Mouse (Mus musculus): ENCODE measurements around the gene Spry2. TPM values are rescaled to one million over a fixed set of nuclear protein-coding genes. Genes with fewer than 3 reads are reported as not detected.
A peak's percentile ranks its signal among the peaks of the same experiment; 100 is the strongest.

The Spry2 gene
- polyA plus RNA-seq, 1 experiment, result 32.0 TPM

- Histone ChIP-seq H3K4me3 (peak overlapping the region; percentile 97), H3K27me3 (ENCODE audit: control insufficient read depth, insufficient read depth, insufficient read length) (no peaks in the 10 kb centered on the region), H3ac (ENCODE audit: control insufficient read depth, insufficient read length) (peak overlapping the region; percentile 92), H3K36me3 (ENCODE audit: control insufficient read depth, insufficient read depth) (no peaks in the 10 kb centered on the region), H3K79me2 (ENCODE audit: control insufficient read depth, insufficient read depth) (peaks cover 41% of the 10 kb centered on the region), H3K4me2 (ENCODE audit: low read depth) (peak overlapping the region; percentile 93)
- TF ChIP-seq POLR2A (IDR thresholded peaks at IDR 0.05; ENCODE audit: insufficient read length, low read depth) (no peak), MYOG (IDR thresholded peaks at IDR 0.05; ENCODE audit: control insufficient read depth in 1 of 3, insufficient read depth in 1 of 3, insufficient read length in 2 of 3, low read depth in 2 of 3) (no peak), POLR2AphosphoS2 (IDR thresholded peaks at IDR 0.05; ENCODE audit: insufficient read length, low read depth) (no peak), MAX (IDR thresholded peaks at IDR 0.05; ENCODE audit: low read depth) (no peak), SRF (IDR thresholded peaks at IDR 0.05; ENCODE audit: control insufficient read depth, insufficient read length, low read depth) (no peak), MYOD1 (IDR thresholded peaks at IDR 0.05; ENCODE audit: control insufficient read depth in 1 of 3, insufficient read length in 2 of 3, low read depth in 2 of 3) (no peak), TCF3 (IDR thresholded peaks at IDR 0.05; ENCODE audit: insufficient read length, low read depth) (no peak), E2F4 (IDR thresholded peaks at IDR 0.05; ENCODE audit: insufficient read depth) (no peak), USF1 (IDR thresholded peaks at IDR 0.05; ENCODE audit: low read depth) (no peak), CEBPB (IDR thresholded peaks at IDR 0.05; ENCODE audit: insufficient read depth, poor library complexity, severe bottlenecking) (no peak), REST (IDR thresholded peaks at IDR 0.05; ENCODE audit: insufficient read depth, insufficient read length) (no peak), TCF12 (IDR thresholded peaks at IDR 0.05; ENCODE audit: insufficient read depth, poor library complexity, severe bottlenecking) (no peak)
These were observed 1.0 kb upstream of the Spry2 start for GRCm38 (mm10) chr14:105897569-105898101.

DNA sequence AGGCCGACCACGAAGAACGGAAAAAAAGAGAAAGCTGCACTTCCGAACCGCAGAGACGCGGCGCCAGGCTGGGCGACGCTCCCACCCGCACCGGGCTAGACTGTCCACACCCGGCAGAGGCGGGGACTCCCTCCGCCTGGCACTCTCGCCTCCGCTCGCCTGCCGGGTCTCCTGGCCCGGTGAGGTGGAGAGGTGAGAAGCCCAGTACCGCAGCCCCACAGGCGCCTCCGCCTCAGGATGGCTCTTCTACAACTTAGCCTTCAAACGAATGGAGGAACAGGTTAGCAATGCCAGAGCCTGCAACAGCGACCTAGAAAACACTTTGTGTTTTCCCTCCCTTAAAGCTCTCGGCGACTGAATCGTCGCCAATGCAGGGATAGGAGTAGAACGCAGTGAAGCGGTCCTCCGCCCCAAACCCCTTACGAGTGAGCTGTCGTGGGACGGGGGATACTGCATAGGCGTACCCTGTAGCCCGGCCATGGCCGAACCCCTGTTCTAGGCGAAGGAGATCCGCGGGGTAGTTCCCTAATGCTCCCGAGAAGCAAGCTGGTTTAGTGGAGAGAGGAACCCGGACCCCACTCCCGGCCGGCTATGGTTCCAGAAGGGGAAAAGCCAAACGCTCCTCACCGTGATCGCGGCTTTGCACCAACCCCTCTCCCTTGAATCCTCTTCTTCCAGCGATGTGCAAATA lies 513 bp downstream of the Spry2 start:
- TF ChIP-seq POLR2A (IDR thresholded peaks at IDR 0.05; ENCODE audit: insufficient read length, low read depth) (peak; percentile 41), POLR2AphosphoS2 (IDR thresholded peaks at IDR 0.05; ENCODE audit: insufficient read length, low read depth) (peak; percentile 61), MYOG (IDR thresholded peaks at IDR 0.05; ENCODE audit: control insufficient read depth in 1 of 3, insufficient read depth in 1 of 3, insufficient read length in 2 of 3, low read depth in 2 of 3) (peak in 1 of 3 experiments; percentile 24), TCF12 (IDR thresholded peaks at IDR 0.05; ENCODE audit: insufficient read depth, poor library complexity, severe bottlenecking) (no peak)
- H3K36me3 ChIP-seq (ENCODE audit: control insufficient read depth, insufficient read depth), result peaks cover 7% of the 10 kb centered on the region
- H3K27me3 ChIP-seq (ENCODE audit: control insufficient read depth, insufficient read depth, insufficient read length), result no peaks in the 10 kb centered on the region
- H3K79me2 ChIP-seq (ENCODE audit: control insufficient read depth, insufficient read depth), result peaks cover 56% of the 10 kb centered on the region
- H3K4me2 ChIP-seq (ENCODE audit: low read depth), result no peak overlapping the region
- peak overlapping the region; percentile 97 for H3K4me3 ChIP-seq
- H3ac ChIP-seq (ENCODE audit: control insufficient read depth, insufficient read length), result peak overlapping the region; percentile 92

DNA sequence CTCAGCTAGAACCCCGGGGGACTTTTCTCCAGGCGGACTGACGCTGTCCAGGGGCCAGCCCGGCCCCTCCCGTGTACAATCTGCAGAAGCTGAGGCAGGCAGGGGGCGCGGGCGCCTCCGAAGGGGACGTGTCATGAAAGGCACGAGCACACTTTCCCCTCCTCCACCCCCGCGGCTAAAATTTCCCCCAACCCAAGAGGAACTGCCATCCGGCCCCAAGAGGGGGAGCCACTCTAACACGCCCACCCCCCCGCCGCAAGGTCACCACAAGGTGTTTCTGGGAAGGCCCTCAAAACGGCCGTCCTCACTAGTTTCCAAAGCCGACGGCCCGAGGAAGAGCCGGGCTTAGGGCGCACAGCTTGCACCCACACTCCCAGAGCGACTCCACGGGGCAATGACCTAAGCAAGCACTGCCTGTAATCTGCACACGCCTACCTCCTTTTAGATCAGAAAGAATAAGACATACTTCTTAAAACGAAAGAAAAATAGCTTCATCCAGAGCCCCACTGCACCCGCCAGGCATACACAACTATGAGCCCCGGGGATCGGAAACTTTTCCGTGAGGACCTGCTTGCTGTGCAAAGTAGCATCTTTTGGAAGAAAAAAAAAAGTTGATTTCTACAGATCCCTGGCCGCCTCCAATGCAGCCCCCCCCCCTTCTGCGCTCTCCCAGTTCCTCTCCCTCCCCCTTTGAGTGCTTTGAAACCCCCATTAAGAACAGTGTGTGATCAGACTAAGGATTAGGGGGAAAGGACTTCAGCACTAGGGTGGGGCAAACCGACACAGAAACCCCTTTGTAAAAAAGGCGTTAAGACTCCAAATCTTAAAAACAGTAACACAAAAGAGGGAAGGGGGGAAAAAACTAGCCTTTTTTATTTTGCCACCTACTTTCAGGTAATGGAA lies 1.4 kb downstream of the Spry2 start:
- Histone ChIP-seq H3K27me3 (ENCODE audit: control insufficient read depth, insufficient read depth, insufficient read length) (no peaks in the 10 kb centered on the region), H3K36me3 (ENCODE audit: control insufficient read depth, insufficient read depth) (peaks cover 8% of the 10 kb centered on the region), H3K79me2 (ENCODE audit: control insufficient read depth, insufficient read depth) (peaks cover 63% of the 10 kb centered on the region), H3K4me2 (ENCODE audit: low read depth) (peak overlapping the region; percentile 90), H3K4me3 (peak overlapping the region; percentile 97), H3ac (ENCODE audit: control insufficient read depth, insufficient read length) (peak overlapping the region; percentile 92)
- peak; percentile 65 for TF ChIP-seq POLR2A (IDR thresholded peaks at IDR 0.05; ENCODE audit: insufficient read length, low read depth)
- TF ChIP-seq TCF12 (IDR thresholded peaks at IDR 0.05; ENCODE audit: insufficient read depth, poor library complexity, severe bottlenecking), result no peak
- no peak for TF ChIP-seq TCF3 (IDR thresholded peaks at IDR 0.05; ENCODE audit: insufficient read length, low read depth)
- TF ChIP-seq CEBPB (IDR thresholded peaks at IDR 0.05; ENCODE audit: insufficient read depth, poor library complexity, severe bottlenecking), result no peak
- no peak for TF ChIP-seq MAX (IDR thresholded peaks at IDR 0.05; ENCODE audit: low read depth)
- TF ChIP-seq REST (IDR thresholded peaks at IDR 0.05; ENCODE audit: insufficient read depth, insufficient read length), result no peak
- TF ChIP-seq MYOD1 (IDR thresholded peaks at IDR 0.05; ENCODE audit: control insufficient read depth in 1 of 3, insufficient read length in 2 of 3, low read depth in 2 of 3), result no peak

- Histone ChIP-seq H3ac (ENCODE audit: control insufficient read depth, insufficient read length) (peak overlapping the region; percentile 62), H3K79me2 (ENCODE audit: control insufficient read depth, insufficient read depth) (peaks cover 68% of the 10 kb centered on the region), H3K4me3 (peak overlapping the region; percentile 97), H3K4me2 (ENCODE audit: low read depth) (peak overlapping the region; percentile 90), H3K36me3 (ENCODE audit: control insufficient read depth, insufficient read depth) (peaks cover 21% of the 10 kb centered on the region), H3K27me3 (ENCODE audit: control insufficient read depth, insufficient read depth, insufficient read length) (no peaks in the 10 kb centered on the region)
- TF ChIP-seq POLR2A (IDR thresholded peaks at IDR 0.05; ENCODE audit: insufficient read length, low read depth) (no peak), E2F4 (IDR thresholded peaks at IDR 0.05; ENCODE audit: insufficient read depth) (no peak), POLR2AphosphoS2 (IDR thresholded peaks at IDR 0.05; ENCODE audit: insufficient read length, low read depth) (peak; percentile 57), MYOD1 (IDR thresholded peaks at IDR 0.05; ENCODE audit: control insufficient read depth in 1 of 3, insufficient read length in 2 of 3, low read depth in 2 of 3) (no peak)
These were observed 3.0 kb downstream of the Spry2 start for GRCm38 (mm10) chr14:105893623-105893995.

Measured in myocyte (in vitro differentiated cells).